Mouse (Mus musculus): ENCODE data around the gene Clip4. TPM values are rescaled to one million over a fixed set of nuclear protein-coding genes. Genes with fewer than 3 reads are reported as not detected.

Clip4 gene
- polyA plus RNA-seq, 1 experiment: 8.0 TPM

DNA sequence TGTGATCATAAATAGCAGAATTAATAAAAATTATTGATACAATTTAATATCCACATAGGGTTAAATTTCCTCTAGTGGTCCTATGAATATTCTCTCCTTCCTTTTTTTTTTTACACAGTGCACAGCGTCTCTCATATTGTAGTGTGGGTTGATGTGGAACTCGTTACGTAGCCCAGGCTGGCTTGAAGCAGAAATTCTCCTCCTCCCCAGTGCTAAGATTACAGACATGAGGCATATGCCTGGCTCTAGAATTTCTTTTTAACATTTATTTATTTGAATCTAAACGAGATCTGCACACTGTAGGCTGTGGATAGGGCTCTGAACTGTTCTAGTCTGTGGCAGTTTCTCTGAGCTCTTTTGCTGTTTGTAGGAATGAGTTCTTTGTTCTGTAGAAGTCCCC is 7.0 kb downstream of the Clip4 start:
- H3K27ac ChIP-seq (ENCODE audit: insufficient read depth, low read depth, low read length): no peak overlapping the region
- H3K4me3 ChIP-seq (ENCODE audit: insufficient read depth, low read depth, low read length): no peak overlapping the region
- WGBS: 74% methylated on average over 4 of the region's 4 CpGs
- DNase-seq: no peak
- TF ChIP-seq POLR2A (IDR thresholded peaks at IDR 0.05; ENCODE audit: low read depth, low read length): no peak
- TF ChIP-seq CTCF (conservative IDR thresholded peaks at IDR 0.05; ENCODE audit: insufficient read depth, insufficient read length, low read depth, low read length): no peak
- no peaks in the 10 kb centered on the region for H3K27me3 ChIP-seq (replicated peaks; ENCODE audit: control insufficient read depth, insufficient read depth, low read length)
- H3K36me3 ChIP-seq (ENCODE audit: control insufficient read depth, insufficient read depth, low read length): no peaks in the 10 kb centered on the region
- H3K4me1 ChIP-seq (ENCODE audit: control insufficient read depth, insufficient read depth, low read length): no peaks in the 10 kb centered on the region

GRCm38 (mm10) chr17:71778696-71779095 is 10.4 kb downstream of the Clip4 start:
- Histone ChIP-seq H3K4me3 (ENCODE audit: insufficient read depth, low read depth, low read length) (no peak overlapping the region), H3K4me1 (ENCODE audit: control insufficient read depth, insufficient read depth, low read length) (no peaks in the 10 kb centered on the region), H3K36me3 (ENCODE audit: control insufficient read depth, insufficient read depth, low read length) (no peaks in the 10 kb centered on the region), H3K27ac (ENCODE audit: insufficient read depth, low read depth, low read length) (no peak overlapping the region), H3K27me3 (replicated peaks; ENCODE audit: control insufficient read depth, insufficient read depth, low read length) (no peaks in the 10 kb centered on the region)
- WGBS: 81% methylated on average over 3 of the region's 3 CpGs
- DNase-seq: no peak
- TF ChIP-seq POLR2A (IDR thresholded peaks at IDR 0.05; ENCODE audit: low read depth, low read length) (no peak), CTCF (conservative IDR thresholded peaks at IDR 0.05; ENCODE audit: insufficient read depth, insufficient read length, low read depth, low read length) (no peak)

DNA sequence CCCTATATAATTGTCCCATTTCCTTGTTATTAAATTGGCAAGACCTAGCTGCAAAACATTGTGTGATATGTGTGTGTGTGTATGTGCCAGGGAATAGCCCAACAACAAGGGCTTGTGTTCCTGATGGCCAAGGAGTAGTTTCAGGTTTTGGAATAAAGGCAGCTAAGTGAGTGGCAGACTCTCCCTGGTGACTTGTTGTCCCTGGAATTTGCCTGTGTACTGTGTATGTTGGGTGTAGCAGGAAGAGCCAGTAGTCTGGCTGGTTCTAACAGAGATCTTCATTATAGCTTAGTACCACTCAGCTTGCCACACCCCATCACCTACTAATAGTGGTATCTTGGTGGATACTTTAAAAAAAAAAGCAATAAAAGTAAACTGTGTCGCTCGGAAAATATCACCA is 12.2 kb downstream of the Clip4 start:
- H3K4me3 ChIP-seq (ENCODE audit: insufficient read depth, low read depth, low read length): no peak overlapping the region
- no peaks in the 10 kb centered on the region for H3K36me3 ChIP-seq (ENCODE audit: control insufficient read depth, insufficient read depth, low read length)
- no peaks in the 10 kb centered on the region for H3K4me1 ChIP-seq (ENCODE audit: control insufficient read depth, insufficient read depth, low read length)
- WGBS: 80% methylated on average over 2 of the region's 2 CpGs
- H3K27ac ChIP-seq (ENCODE audit: insufficient read depth, low read depth, low read length): no peak overlapping the region
- TF ChIP-seq POLR2A (IDR thresholded peaks at IDR 0.05; ENCODE audit: low read depth, low read length) (no peak), CTCF (conservative IDR thresholded peaks at IDR 0.05; ENCODE audit: insufficient read depth, insufficient read length, low read depth, low read length) (no peak)
- H3K27me3 ChIP-seq (replicated peaks; ENCODE audit: control insufficient read depth, insufficient read depth, low read length): no peaks in the 10 kb centered on the region
- no peak for DNase-seq

DNA sequence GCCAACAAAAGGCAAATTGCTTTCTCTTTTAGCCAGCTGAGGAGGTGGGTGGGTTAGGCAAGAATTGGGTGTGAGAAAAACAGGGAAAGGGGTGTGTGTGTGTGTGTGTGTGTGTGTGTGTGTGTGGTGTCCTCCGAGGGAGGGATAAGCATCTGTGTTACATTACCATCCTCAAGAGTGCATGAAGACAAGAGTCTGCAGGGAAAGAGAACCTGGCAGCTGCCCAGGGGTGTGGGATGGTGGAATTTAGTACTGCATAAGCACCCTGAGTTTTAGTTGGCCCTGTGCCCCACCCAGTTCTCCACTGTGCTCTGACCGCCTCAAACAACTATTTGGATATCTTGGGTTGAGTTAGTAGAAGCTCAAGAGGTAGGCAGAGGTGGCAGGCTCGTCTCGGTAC is 12.7 kb downstream of the Clip4 start:
- DNase-seq: no peak
- H3K27me3 ChIP-seq (replicated peaks; ENCODE audit: control insufficient read depth, insufficient read depth, low read length): no peaks in the 10 kb centered on the region
- 80% methylated on average over 4 of the region's 4 CpGs for WGBS

GRCm38 (mm10) chr17:71782242-71782698 is 14.0 kb downstream of the Clip4 start:
- no peak for TF ChIP-seq POLR2A (IDR thresholded peaks at IDR 0.05; ENCODE audit: low read depth, low read length)
- TF ChIP-seq CTCF (conservative IDR thresholded peaks at IDR 0.05; ENCODE audit: insufficient read depth, insufficient read length, low read depth, low read length): no peak
- DNase-seq: no peak
- Histone ChIP-seq H3K36me3 (ENCODE audit: control insufficient read depth, insufficient read depth, low read length) (no peaks in the 10 kb centered on the region), H3K27ac (ENCODE audit: insufficient read depth, low read depth, low read length) (no peak overlapping the region), H3K27me3 (replicated peaks; ENCODE audit: control insufficient read depth, insufficient read depth, low read length) (no peaks in the 10 kb centered on the region), H3K4me1 (ENCODE audit: control insufficient read depth, insufficient read depth, low read length) (no peaks in the 10 kb centered on the region), H3K4me3 (ENCODE audit: insufficient read depth, low read depth, low read length) (peak overlapping the region; percentile 51)
- 2% methylated on average over 29 of the region's 29 CpGs for WGBS

More for the DNA sequence above, 12.7 kb downstream of the Clip4 start:
- no peak for TF ChIP-seq POLR2A (IDR thresholded peaks at IDR 0.05; ENCODE audit: low read depth, low read length)
- TF ChIP-seq CTCF (conservative IDR thresholded peaks at IDR 0.05; ENCODE audit: insufficient read depth, insufficient read length, low read depth, low read length): no peak
- H3K4me3 ChIP-seq (ENCODE audit: insufficient read depth, low read depth, low read length): no peak overlapping the region
- no peak overlapping the region for H3K27ac ChIP-seq (ENCODE audit: insufficient read depth, low read depth, low read length)
- no peaks in the 10 kb centered on the region for H3K36me3 ChIP-seq (ENCODE audit: control insufficient read depth, insufficient read depth, low read length)
- H3K4me1 ChIP-seq (ENCODE audit: control insufficient read depth, insufficient read depth, low read length): no peaks in the 10 kb centered on the region

GRCm38 (mm10) chr17:71782699-71783365 is 14.6 kb downstream of the Clip4 start:
- TF ChIP-seq CTCF (conservative IDR thresholded peaks at IDR 0.05; ENCODE audit: insufficient read depth, insufficient read length, low read depth, low read length) (no peak), POLR2A (IDR thresholded peaks at IDR 0.05; ENCODE audit: low read depth, low read length) (no peak)
- WGBS: 2% methylated on average over 48 of the region's 59 CpGs
- H3K27ac ChIP-seq (ENCODE audit: insufficient read depth, low read depth, low read length): no peak overlapping the region
- H3K36me3 ChIP-seq (ENCODE audit: control insufficient read depth, insufficient read depth, low read length): no peaks in the 10 kb centered on the region
- peak overlapping the region; percentile 51 for H3K4me3 ChIP-seq (ENCODE audit: insufficient read depth, low read depth, low read length)
- H3K27me3 ChIP-seq (replicated peaks; ENCODE audit: control insufficient read depth, insufficient read depth, low read length): no peaks in the 10 kb centered on the region
- peak; percentile 9 for DNase-seq
- H3K4me1 ChIP-seq (ENCODE audit: control insufficient read depth, insufficient read depth, low read length): no peaks in the 10 kb centered on the region

DNA sequence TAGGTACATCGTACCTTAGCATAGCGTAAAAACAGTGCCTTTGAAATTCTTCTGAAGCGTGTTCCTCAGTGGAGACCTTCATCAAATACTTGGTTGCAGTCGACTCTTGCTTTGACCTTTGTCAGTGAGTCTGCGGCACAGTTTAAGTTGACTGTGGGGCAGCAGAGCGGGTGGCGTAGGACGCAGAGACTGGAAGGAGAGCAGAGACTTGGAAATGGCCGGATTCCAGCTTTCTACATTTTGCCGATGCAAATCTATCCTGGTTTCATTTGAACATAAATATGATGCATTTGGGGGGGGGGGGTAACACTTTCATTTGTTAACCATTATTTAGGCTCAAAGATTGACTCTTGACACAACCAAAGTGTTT is 15.1 kb downstream of the Clip4 start:
- no peaks in the 10 kb centered on the region for H3K36me3 ChIP-seq (ENCODE audit: control insufficient read depth, insufficient read depth, low read length)
- WGBS: 16% methylated on average over 10 of the region's 10 CpGs
- H3K27me3 ChIP-seq (replicated peaks; ENCODE audit: control insufficient read depth, insufficient read depth, low read length): no peaks in the 10 kb centered on the region
- DNase-seq: peak; percentile 15
- peak overlapping the region; percentile 51 for H3K4me3 ChIP-seq (ENCODE audit: insufficient read depth, low read depth, low read length)
- H3K27ac ChIP-seq (ENCODE audit: insufficient read depth, low read depth, low read length): no peak overlapping the region
- H3K4me1 ChIP-seq (ENCODE audit: control insufficient read depth, insufficient read depth, low read length): no peaks in the 10 kb centered on the region
- no peak for TF ChIP-seq CTCF (conservative IDR thresholded peaks at IDR 0.05; ENCODE audit: insufficient read depth, insufficient read length, low read depth, low read length)
- no peak for TF ChIP-seq POLR2A (IDR thresholded peaks at IDR 0.05; ENCODE audit: low read depth, low read length)
